Mouse (Mus musculus): ENCODE measurements around the gene Gstm4. TPM values are rescaled to one million over a fixed set of nuclear protein-coding genes. Genes with fewer than 3 reads are reported as not detected.

Gene Gstm4
- 23.4 and 23.9 TPM in 2 replicates for polyA plus RNA-seq (2012; rRNA removed)

- peak; percentile 49 for TF ChIP-seq POLR2A (IDR thresholded peaks at IDR 0.05; ENCODE audit: low read depth, low read length)
- TF ChIP-seq CTCF (conservative IDR thresholded peaks at IDR 0.05; ENCODE audit: insufficient read depth, insufficient read length, low read depth, low read length), result 0 out of 2 replicates have a peak, but pooled peaks have one; percentile 9
- DNase-seq, result peak; percentile 96
- WGBS, result 5% methylated on average over 29 of the region's 29 CpGs
Measured at GRCm38 (mm10) chr3:108044394-108045140, at the start of gene Gstm4. Gene Gstm4, minus strand, starts transcription at chr3:108044894.

DNA sequence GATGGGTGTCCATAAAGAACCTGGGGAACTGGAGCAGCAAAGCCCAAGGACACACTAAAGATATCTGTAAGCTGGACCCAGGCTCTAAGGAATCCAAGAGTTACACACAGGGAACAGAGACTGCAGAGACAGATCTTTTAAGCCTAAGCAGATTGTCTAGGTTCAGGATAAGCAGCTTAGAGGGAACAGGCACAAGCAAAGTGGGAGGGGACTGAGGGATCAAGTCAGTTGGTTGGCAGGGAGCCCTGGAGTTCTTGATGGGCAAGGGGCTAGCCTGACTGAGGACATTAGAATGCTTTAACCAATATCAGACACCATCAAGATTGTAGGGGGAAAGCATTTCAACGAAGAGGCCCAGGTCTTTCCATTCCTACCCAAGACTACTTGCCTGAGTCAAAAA is 49.5 kb upstream of the Gstm4 start:
- no peak for DNase-seq
- whole genome bisulfite sequencing, result 80% methylated on average over 1 of the region's 1 CpGs
- Histone ChIP-seq H3K4me3 (ENCODE audit: insufficient read depth, low read depth, low read length) (no peak overlapping the region), H3K27ac (ENCODE audit: insufficient read depth, low read depth, low read length) (no peak overlapping the region), H3K27me3 (replicated peaks; ENCODE audit: control insufficient read depth, insufficient read depth, low read length) (no peaks in the 10 kb centered on the region), H3K4me1 (ENCODE audit: control insufficient read depth, insufficient read depth, low read length) (no peaks in the 10 kb centered on the region), H3K36me3 (ENCODE audit: control insufficient read depth, insufficient read depth, low read length) (no peaks in the 10 kb centered on the region)
- TF ChIP-seq POLR2A (IDR thresholded peaks at IDR 0.05; ENCODE audit: low read depth, low read length) (no peak), CTCF (conservative IDR thresholded peaks at IDR 0.05; ENCODE audit: insufficient read depth, insufficient read length, low read depth, low read length) (no peak)

More at GRCm38 (mm10) chr3:108044394-108045140, at the start of gene Gstm4:
- Histone ChIP-seq H3K4me3 (ENCODE audit: insufficient read depth, low read depth, low read length) (peak within 1 kb of the TSS; percentile 58), H3K4me1 (ENCODE audit: control insufficient read depth, insufficient read depth, low read length) (peaks cover 3% of the 10 kb centered on the region; the same call in 1 of the 2 replicates), H3K27me3 (replicated peaks; ENCODE audit: control insufficient read depth, insufficient read depth, low read length) (no peaks in the 10 kb centered on the region), H3K36me3 (ENCODE audit: control insufficient read depth, insufficient read depth, low read length) (no peaks in the 10 kb centered on the region), H3K27ac (ENCODE audit: insufficient read depth, low read depth, low read length) (peak within 1 kb of the TSS; percentile 34)

GRCm38 (mm10) chr3:108093306-108093705 is 48.6 kb upstream of the Gstm4 start:
- 67% methylated on average over 6 of the region's 6 CpGs for WGBS
- Histone ChIP-seq H3K27ac (ENCODE audit: insufficient read depth, low read depth, low read length) (no peak overlapping the region), H3K4me1 (ENCODE audit: control insufficient read depth, insufficient read depth, low read length) (no peaks in the 10 kb centered on the region), H3K27me3 (replicated peaks; ENCODE audit: control insufficient read depth, insufficient read depth, low read length) (no peaks in the 10 kb centered on the region), H3K4me3 (ENCODE audit: insufficient read depth, low read depth, low read length) (no peak overlapping the region), H3K36me3 (ENCODE audit: control insufficient read depth, insufficient read depth, low read length) (no peaks in the 10 kb centered on the region)
- TF ChIP-seq POLR2A (IDR thresholded peaks at IDR 0.05; ENCODE audit: low read depth, low read length), result no peak
- TF ChIP-seq CTCF (conservative IDR thresholded peaks at IDR 0.05; ENCODE audit: insufficient read depth, insufficient read length, low read depth, low read length), result no peak
- no peak for DNase-seq

DNA sequence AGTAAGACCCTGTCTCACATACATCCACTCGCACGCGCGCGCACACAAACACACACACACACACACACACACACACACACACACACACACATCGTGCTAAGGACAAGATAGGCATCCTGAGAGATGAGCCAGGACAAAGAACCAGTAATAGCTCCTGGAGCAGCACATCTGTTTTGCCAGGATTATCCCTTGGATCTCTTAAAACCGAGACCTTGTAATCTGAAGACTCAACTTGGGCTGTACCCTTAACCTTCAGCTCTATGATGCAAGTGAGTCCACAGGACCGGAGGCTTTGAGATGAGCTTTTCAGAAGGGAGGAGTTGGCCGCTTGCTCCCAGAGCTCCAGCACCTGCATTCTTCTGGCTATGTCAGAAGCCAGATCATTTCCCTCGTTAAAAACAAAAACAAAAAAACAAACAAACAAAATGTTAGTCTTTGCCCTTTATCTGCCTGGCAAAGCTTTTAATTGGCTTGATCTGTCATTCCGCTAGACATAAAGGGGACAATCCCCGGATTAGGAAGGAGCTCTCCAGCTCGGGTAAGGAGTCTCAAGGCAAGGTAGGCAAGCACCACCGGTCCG is 47.9 kb upstream of the Gstm4 start, which contains the start of gene Gnat2:
Gnat2 (plus strand) TSS at position 254 of the 580 bp plus-strand sequence.
- Histone ChIP-seq H3K36me3 (ENCODE audit: control insufficient read depth, insufficient read depth, low read length) (no peaks in the 10 kb centered on the region), H3K27ac (ENCODE audit: insufficient read depth, low read depth, low read length) (no peak within 1 kb of the TSS), H3K4me3 (ENCODE audit: insufficient read depth, low read depth, low read length) (no peak within 1 kb of the TSS), H3K4me1 (ENCODE audit: control insufficient read depth, insufficient read depth, low read length) (no peaks in the 10 kb centered on the region), H3K27me3 (replicated peaks; ENCODE audit: control insufficient read depth, insufficient read depth, low read length) (no peaks in the 10 kb centered on the region)
- 80% methylated on average over 15 of the region's 15 CpGs for WGBS
- no peak for TF ChIP-seq POLR2A (IDR thresholded peaks at IDR 0.05; ENCODE audit: low read depth, low read length)
- TF ChIP-seq CTCF (conservative IDR thresholded peaks at IDR 0.05; ENCODE audit: insufficient read depth, insufficient read length, low read depth, low read length), result no peak
- no peak for DNase-seq

GRCm38 (mm10) chr3:108092030-108092429 is 47.3 kb upstream of the Gstm4 start:
- WGBS, result 79% methylated on average over 6 of the region's 6 CpGs
- Histone ChIP-seq H3K4me3 (ENCODE audit: insufficient read depth, low read depth, low read length) (no peak overlapping the region), H3K36me3 (ENCODE audit: control insufficient read depth, insufficient read depth, low read length) (no peaks in the 10 kb centered on the region), H3K27ac (ENCODE audit: insufficient read depth, low read depth, low read length) (no peak overlapping the region), H3K27me3 (replicated peaks; ENCODE audit: control insufficient read depth, insufficient read depth, low read length) (no peaks in the 10 kb centered on the region), H3K4me1 (ENCODE audit: control insufficient read depth, insufficient read depth, low read length) (0 out of 2 replicates have a peak, but pooled peaks cover under 1% of the 10 kb centered on the region)
- no peak for DNase-seq
- no peak for TF ChIP-seq POLR2A (IDR thresholded peaks at IDR 0.05; ENCODE audit: low read depth, low read length)
- TF ChIP-seq CTCF (conservative IDR thresholded peaks at IDR 0.05; ENCODE audit: insufficient read depth, insufficient read length, low read depth, low read length), result no peak

DNA sequence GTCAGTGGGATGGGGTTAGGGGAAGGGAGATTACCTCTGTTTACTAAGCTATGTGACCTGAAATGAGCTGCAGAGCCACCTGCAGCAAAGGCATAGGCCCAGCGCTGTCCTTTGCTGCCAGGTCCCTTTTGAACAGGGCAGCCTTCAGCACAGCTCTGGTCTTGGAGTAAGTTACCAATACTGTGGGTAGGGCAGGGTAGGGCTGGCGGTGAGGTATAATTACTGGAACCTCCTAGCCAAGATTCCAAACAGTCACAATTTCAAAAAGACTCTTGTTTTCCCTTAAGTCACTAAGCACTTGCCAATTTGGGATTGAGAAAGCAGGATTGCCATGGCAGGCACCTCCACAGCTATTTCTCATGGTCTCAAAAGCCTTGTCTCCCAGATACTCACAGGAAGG is 45.9 kb upstream of the Gstm4 start:
- DNase-seq, result no peak
- Histone ChIP-seq H3K4me1 (ENCODE audit: control insufficient read depth, insufficient read depth, low read length) (peaks cover 5% of the 10 kb centered on the region; the same call in 1 of the 2 replicates), H3K27me3 (replicated peaks; ENCODE audit: control insufficient read depth, insufficient read depth, low read length) (no peaks in the 10 kb centered on the region), H3K27ac (ENCODE audit: insufficient read depth, low read depth, low read length) (no peak overlapping the region), H3K4me3 (ENCODE audit: insufficient read depth, low read depth, low read length) (no peak overlapping the region), H3K36me3 (ENCODE audit: control insufficient read depth, insufficient read depth, low read length) (no peaks in the 10 kb centered on the region)
- TF ChIP-seq CTCF (conservative IDR thresholded peaks at IDR 0.05; ENCODE audit: insufficient read depth, insufficient read length, low read depth, low read length) (no peak), POLR2A (IDR thresholded peaks at IDR 0.05; ENCODE audit: low read depth, low read length) (no peak)
- 87% methylated on average over 2 of the region's 2 CpGs for WGBS

- Histone ChIP-seq H3K27ac (ENCODE audit: insufficient read depth, low read depth, low read length) (no peak overlapping the region), H3K36me3 (ENCODE audit: control insufficient read depth, insufficient read depth, low read length) (no peaks in the 10 kb centered on the region), H3K4me3 (ENCODE audit: insufficient read depth, low read depth, low read length) (no peak overlapping the region), H3K27me3 (replicated peaks; ENCODE audit: control insufficient read depth, insufficient read depth, low read length) (no peaks in the 10 kb centered on the region), H3K4me1 (ENCODE audit: control insufficient read depth, insufficient read depth, low read length) (peaks cover 5% of the 10 kb centered on the region; the same call in 1 of the 2 replicates)
- DNase-seq, result peak; percentile 25
- 51% methylated on average over 2 of the region's 2 CpGs for WGBS
- TF ChIP-seq CTCF (conservative IDR thresholded peaks at IDR 0.05; ENCODE audit: insufficient read depth, insufficient read length, low read depth, low read length), result no peak
- TF ChIP-seq POLR2A (IDR thresholded peaks at IDR 0.05; ENCODE audit: low read depth, low read length), result no peak
Measured at GRCm38 (mm10) chr3:108089916-108090315, 45.2 kb upstream of the Gstm4 start.

All from kidney, adult 2 months (tissue).